Mouse (Mus musculus): Measurements from ENCODE around the gene Gpc5.

DNA sequence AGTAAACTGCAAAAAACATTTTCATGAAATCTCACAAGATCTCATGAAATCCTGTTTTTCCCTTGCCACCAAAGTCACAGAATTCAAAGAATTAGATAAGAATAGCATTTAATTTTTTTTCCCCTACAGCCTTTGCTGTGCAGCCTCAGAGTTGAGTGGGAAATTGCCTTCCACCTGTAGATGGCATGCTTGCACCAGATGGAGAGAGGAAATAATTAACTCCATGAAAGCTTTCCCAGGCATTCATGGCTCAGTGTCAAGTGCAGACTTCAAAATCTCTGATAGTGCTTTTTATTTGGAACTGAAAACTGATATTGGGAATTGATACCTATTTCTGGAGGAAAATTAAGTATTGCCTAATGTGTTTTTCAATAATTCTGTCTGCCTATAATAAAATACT, 393.1 kb downstream of the Gpc5 start:
- TF ChIP-seq MAFK (IDR thresholded peaks at IDR 0.05; ENCODE audit: insufficient read depth, low read depth, low read length) (no peak), ZNF384 (IDR thresholded peaks at IDR 0.05; ENCODE audit: low read depth, low read length) (no peak), CHD2 (IDR thresholded peaks at IDR 0.05; ENCODE audit: low read depth, low read length) (no peak), ZC3H11A (IDR thresholded peaks at IDR 0.05; ENCODE audit: borderline replicate concordance, low read depth, low read length) (no peak), HCFC1 (IDR thresholded peaks at IDR 0.05; ENCODE audit: borderline replicate concordance, insufficient read depth, low read length) (no peak)
